In genomic region chr5:35743990-35744722, GRCm38 (mm10) we compare ENCODE assay signal across 27 mouse cellular contexts. TPM values are rescaled to one million over a fixed set of nuclear protein-coding genes. Genes with fewer than 3 reads are reported as not detected.
DNase-seq lines count a peak whose midpoint lies in the region; ATAC-seq and TF ChIP-seq lines count a peak whose summit lies in the region.
"Had no signal": no experiment of that assay in that cellular context is flagged by ENCODE, and none has a peak within 500 bp of the region (broad histone marks: within the 10 kb centered on the region; RNA-seq: fewer than 3 reads in every experiment).

No protein-coding gene starts in this region.

- no peak for TF ChIP-seq POLR2A in liver, adult 2 months (IDR thresholded peaks at IDR 0.05; ENCODE audit: extremely low read depth, insufficient read depth, low read length)
- TF ChIP-seq POLR2A in bone marrow, adult 2 months (IDR thresholded peaks at IDR 0.05; ENCODE audit: borderline replicate concordance, control insufficient read depth, low read depth, low read length) = no peak

- H3K27ac ChIP-seq in liver, adult 2 months (replicated peaks; ENCODE audit: insufficient read depth, low read depth, low read length) = peak overlapping the region; percentile 63; the same call in 1 of the 2 replicates
- no peak overlapping the region for H3K27ac ChIP-seq in liver, embryonic 11.5 days (ENCODE audit: low read depth, low read length)
- H3K27ac ChIP-seq in bone marrow, adult 2 months (ENCODE audit: control insufficient read depth, insufficient read depth, low read depth, low read length, poor library complexity) = peak overlapping the region; percentile 49; the same call in 1 of the 2 replicates
- H3K27ac ChIP-seq in hindbrain, embryonic 12.5 days = no peak overlapping the region
- no peak overlapping the region for H3K27ac ChIP-seq in midbrain, postnatal 0 days (ENCODE audit: low read depth, low read length)
- H3K27ac ChIP-seq: embryonic facial prominence, embryonic 10.5 days; embryonic facial prominence, embryonic 15.5 days; forebrain, embryonic 12.5 days; hindbrain, embryonic 15.5 days; limb, embryonic 12.5 days; liver, embryonic 12.5 days; macrophage; midbrain, embryonic 13.5 days had no signal

- no peaks in the 10 kb centered on the region for H3K9me3 ChIP-seq in liver, embryonic 11.5 days (ENCODE audit: control insufficient read depth, low read length)
- H3K9me3 ChIP-seq in hindbrain, embryonic 12.5 days (replicated peaks) = no peaks in the 10 kb centered on the region
- no peaks in the 10 kb centered on the region for H3K9me3 ChIP-seq in midbrain, postnatal 0 days (ENCODE audit: low read length)
- H3K9me3 ChIP-seq: embryonic facial prominence, embryonic 10.5 days; embryonic facial prominence, embryonic 15.5 days; forebrain, embryonic 12.5 days; heart, embryonic 12.5 days; hindbrain, embryonic 15.5 days; limb, embryonic 12.5 days; liver, embryonic 12.5 days; midbrain, embryonic 13.5 days had no signal

- no peak for ATAC-seq in liver, embryonic 11.5 days (replicated peaks; ENCODE audit: low FRiP score)
- ATAC-seq in hindbrain, embryonic 12.5 days (ENCODE audit: low FRiP score) = no peak
- no peak for ATAC-seq in midbrain, postnatal 0 days (ENCODE audit: low FRiP score)
- ATAC-seq: forebrain, postnatal 0 days; inflammation-experienced regulatory T-cells, adult 6 months; liver, embryonic 12.5 days; liver, postnatal 0 days; midbrain, embryonic 13.5 days had no signal

- H3K36me3 ChIP-seq in liver, adult 2 months (ENCODE audit: control insufficient read depth, insufficient read depth, low read length) = no peaks in the 10 kb centered on the region
- H3K36me3 ChIP-seq in liver, embryonic 11.5 days (ENCODE audit: control insufficient read depth, insufficient read depth, low read length) = no peaks in the 10 kb centered on the region
- no peaks in the 10 kb centered on the region for H3K36me3 ChIP-seq in C2C12 (ENCODE audit: control insufficient read depth, insufficient read depth)
- H3K36me3 ChIP-seq in hindbrain, embryonic 12.5 days = no peaks in the 10 kb centered on the region
- H3K36me3 ChIP-seq in midbrain, postnatal 0 days (ENCODE audit: insufficient read depth, low read length) = no peaks in the 10 kb centered on the region
- H3K36me3 ChIP-seq: embryonic facial prominence, embryonic 10.5 days; embryonic facial prominence, embryonic 15.5 days; forebrain, embryonic 12.5 days; heart, embryonic 12.5 days; hindbrain, embryonic 15.5 days; limb, embryonic 12.5 days; liver, embryonic 12.5 days; midbrain, embryonic 13.5 days had no signal

- no peak overlapping the region for H3K9ac ChIP-seq in liver, adult 2 months (ENCODE audit: low read depth, low read length)
- no peak overlapping the region for H3K9ac ChIP-seq in liver, embryonic 11.5 days (ENCODE audit: low read depth, low read length)
- H3K9ac ChIP-seq in hindbrain, embryonic 12.5 days = no peak overlapping the region
- H3K9ac ChIP-seq in midbrain, postnatal 0 days (replicated peaks; ENCODE audit: low read length, poor library complexity, severe bottlenecking) = no peak overlapping the region
- H3K9ac ChIP-seq: embryonic facial prominence, embryonic 15.5 days; forebrain, embryonic 12.5 days; forebrain, postnatal 0 days; heart, embryonic 12.5 days; hindbrain, embryonic 15.5 days; limb, embryonic 12.5 days; liver, embryonic 12.5 days; midbrain, embryonic 13.5 days had no signal

- H3K4me2 ChIP-seq in liver, embryonic 11.5 days = no peak overlapping the region
- no peak overlapping the region for H3K4me2 ChIP-seq in hindbrain, embryonic 12.5 days (replicated peaks)
- H3K4me2 ChIP-seq in midbrain, postnatal 0 days (ENCODE audit: low read depth, low read length, poor library complexity, severe bottlenecking) = no peak overlapping the region
- H3K4me2 ChIP-seq: embryonic facial prominence, embryonic 15.5 days; forebrain, embryonic 12.5 days; heart, embryonic 12.5 days; hindbrain, embryonic 15.5 days; limb, embryonic 12.5 days; liver, embryonic 12.5 days; midbrain, embryonic 13.5 days had no signal

- no peak overlapping the region for H3ac ChIP-seq in C2C12 (ENCODE audit: control insufficient read depth, insufficient read length, low read depth)

- H3K27me3 ChIP-seq in liver, adult 2 months (ENCODE audit: control insufficient read depth, insufficient read depth, low read length) = no peaks in the 10 kb centered on the region
- H3K27me3 ChIP-seq in liver, embryonic 11.5 days (replicated peaks; ENCODE audit: control insufficient read depth, insufficient read depth, low read length) = peaks cover 17% of the 10 kb centered on the region
- H3K27me3 ChIP-seq in C2C12 (ENCODE audit: control insufficient read depth, insufficient read depth, insufficient read length) = no peaks in the 10 kb centered on the region
- peaks cover 26% of the 10 kb centered on the region for H3K27me3 ChIP-seq in hindbrain, embryonic 12.5 days
- H3K27me3 ChIP-seq in midbrain, postnatal 0 days (ENCODE audit: insufficient read depth, low read length) = peaks cover 11% of the 10 kb centered on the region; the same call in 1 of the 2 replicates

- no peaks in the 10 kb centered on the region for H3K79me3 ChIP-seq in C2C12 (ENCODE audit: low read depth)

- DNase-seq in kidney, adult 9 months = peak; percentile 55
- no peak for DNase-seq in kidney, adult 8-10 months
- no peak for DNase-seq in liver, adult 2 months (ENCODE audit: extremely low read depth, low read depth, low spot score)
- DNase-seq in liver, embryonic 11.5 days (ENCODE audit: low spot score) = no peak
- DNase-seq in midbrain, postnatal 0 days (ENCODE audit: low spot score) = no peak
- DNase-seq: B cell, adult 2 months; cerebellum, adult 2 months; cerebellum, postnatal 14 days; forebrain, postnatal 0 days; liver, postnatal 0 days; right cerebral cortex, postnatal 14 days; thymus, postnatal 14 days had no signal

- WGBS in liver, adult 2 months = 91% methylated on average over 7 of the region's 7 CpGs
- WGBS in liver, embryonic 11.5 days = 77% methylated on average over 7 of the region's 7 CpGs
- 74% methylated on average over 7 of the region's 7 CpGs for WGBS in bone marrow, adult 2 months
- 87% methylated on average over 7 of the region's 7 CpGs for WGBS in hindbrain, embryonic 12.5 days
- WGBS in midbrain, postnatal 0 days = 84% methylated on average over 7 of the region's 7 CpGs

- H3K79me2 ChIP-seq in liver, adult 2 months (ENCODE audit: control insufficient read depth, insufficient read depth, low read length) = no peaks in the 10 kb centered on the region
- H3K79me2 ChIP-seq in C2C12 (ENCODE audit: control insufficient read depth, insufficient read depth) = no peaks in the 10 kb centered on the region

- peaks cover 7% of the 10 kb centered on the region for H3K4me1 ChIP-seq in liver, adult 2 months (ENCODE audit: control insufficient read depth, insufficient read depth, low read length)
- peaks cover 13% of the 10 kb centered on the region for H3K4me1 ChIP-seq in liver, embryonic 11.5 days (replicated peaks; ENCODE audit: control insufficient read depth, insufficient read depth, low read length)
- peaks cover 4% of the 10 kb centered on the region; the same call in 1 of the 2 replicates for H3K4me1 ChIP-seq in bone marrow, adult 2 months (ENCODE audit: control insufficient read depth, insufficient read depth, low read length)
- H3K4me1 ChIP-seq in hindbrain, embryonic 12.5 days = no peaks in the 10 kb centered on the region
- no peaks in the 10 kb centered on the region for H3K4me1 ChIP-seq in midbrain, postnatal 0 days (ENCODE audit: insufficient read depth, low read length)
- H3K4me1 ChIP-seq: forebrain, embryonic 12.5 days; hindbrain, embryonic 15.5 days; limb, embryonic 12.5 days; midbrain, embryonic 13.5 days had no signal

- no peak overlapping the region for H3K4me3 ChIP-seq in liver, adult 2 months (ENCODE audit: insufficient read depth, low read depth, low read length)
- no peak overlapping the region for H3K4me3 ChIP-seq in liver, embryonic 11.5 days (ENCODE audit: low read depth, low read length)
- H3K4me3 ChIP-seq in C2C12 (ENCODE audit: insufficient read depth, poor library complexity, severe bottlenecking) = no peak overlapping the region
- no peak overlapping the region for H3K4me3 ChIP-seq in bone marrow, adult 2 months (replicated peaks; ENCODE audit: control insufficient read depth, low read depth, low read length)
- H3K4me3 ChIP-seq in hindbrain, embryonic 12.5 days = no peak overlapping the region
- no peak overlapping the region for H3K4me3 ChIP-seq in midbrain, postnatal 0 days (ENCODE audit: low read depth, low read length)
- H3K4me3 ChIP-seq: embryonic facial prominence, embryonic 10.5 days; embryonic facial prominence, embryonic 15.5 days; forebrain, embryonic 12.5 days; heart, embryonic 12.5 days; hindbrain, embryonic 15.5 days; limb, embryonic 12.5 days; liver, embryonic 12.5 days; midbrain, embryonic 13.5 days had no signal

- TF ChIP-seq CTCF in liver, adult 2 months (IDR thresholded peaks at IDR 0.05; ENCODE audit: low read depth, low read length) = no peak
- TF ChIP-seq CTCF in C2C12 (IDR thresholded peaks at IDR 0.05; ENCODE audit: control insufficient read depth, insufficient read depth, insufficient read length) = no peak
- TF ChIP-seq CTCF in bone marrow, adult 2 months (IDR thresholded peaks at IDR 0.05; ENCODE audit: control insufficient read depth, insufficient read depth, low read length) = no peak
- TF ChIP-seq CTCF in midbrain, postnatal 0 days (IDR thresholded peaks at IDR 0.05) = no peak

TF ChIP-seq in C2C12, 6 proteins besides CTCF, POLR2A, EP300 and RAD21 (continues in another document):
- no peak for TF ChIP-seq FOSL1 (IDR thresholded peaks at IDR 0.05; ENCODE audit: insufficient read depth, low read length, poor library complexity, severe bottlenecking)

RNA-seq across cellular contexts. Expression of gene Sh3tc1, which starts 4.4 kb away (rescaled TPM):
- total RNA-seq in liver, adult 2 months (2014; rRNA removed) = 4.8 and 5.2 TPM in 2 replicates
- 2.1 and 3.0 TPM in 2 replicates for polyA plus RNA-seq in liver, adult 2 months (2012; rRNA removed)
- polyA plus RNA-seq in liver, embryonic 11.5 days (2014; fragmentation: Nextera tagmentation; extraction: Ambion mirVana) = 4.0 and 4.3 TPM in 2 replicates
- polyA plus RNA-seq in C2C12 (2012; fragmentation: generic; extraction: Trizol) = 0.20 TPM
- 7.9 and 18.9 TPM in 2 replicates for polyA plus RNA-seq in bone marrow, adult 2 months (2011; ENCODE audit: insufficient read depth, insufficient read length, low replicate concordance, missing spikeins)
- 4.0 and 4.7 TPM in 2 replicates for polyA plus RNA-seq in hindbrain, embryonic 12.5 days (2016; fragmentation: Nextera tagmentation; extraction: Ambion mirVana)
- 1.9 and 3.6 TPM in 2 replicates for total RNA-seq in midbrain, postnatal 0 days (2014; rRNA removed)
- polyA plus RNA-seq in midbrain, postnatal 0 days (2015; fragmentation: Nextera tagmentation; extraction: Ambion mirVana) = 1.8 TPM in 2 replicates
- total RNA-seq: megakaryocyte-erythroid progenitor cell, adult 5-6 weeks had no signal

RNA-seq across cellular contexts. Expression of gene Ablim2, which starts 13.5 kb away (rescaled TPM):
- total RNA-seq in liver, adult 2 months (2014; rRNA removed) = 1.9 and 2.3 TPM in 2 replicates
- polyA plus RNA-seq in liver, adult 2 months (2012; rRNA removed) = 3.5 and 5.9 TPM in 2 replicates
- polyA plus RNA-seq in liver, embryonic 11.5 days (2014; fragmentation: Nextera tagmentation; extraction: Ambion mirVana) = 0.18 and 0.29 TPM in 2 replicates
- 0.08 TPM for polyA plus RNA-seq in C2C12 (2012; fragmentation: generic; extraction: Trizol)
- 2.2 TPM in 1 of 2 replicates, not detected in the other for polyA plus RNA-seq in bone marrow, adult 2 months (2011; ENCODE audit: insufficient read depth, insufficient read length, low replicate concordance, missing spikeins)
- polyA plus RNA-seq in hindbrain, embryonic 12.5 days (2016; fragmentation: Nextera tagmentation; extraction: Ambion mirVana) = 3.7 and 3.9 TPM in 2 replicates
- 44.9 and 51.4 TPM in 2 replicates for total RNA-seq in midbrain, postnatal 0 days (2014; rRNA removed)
- polyA plus RNA-seq in midbrain, postnatal 0 days (2015; fragmentation: Nextera tagmentation; extraction: Ambion mirVana) = 31.7 and 32.2 TPM in 2 replicates
- total RNA-seq: monocyte, adult 5-6 weeks had no signal

Comparison
In these comparisons a context has a peak if more than half of its experiments do, and no peak if none do; other contexts are left out.
1. H3K27ac ChIP-seq: peak in liver, adult 2 months (single experiment) and bone marrow, adult 2 months (single experiment); none in liver, embryonic 11.5 days (single experiment), hindbrain, embryonic 12.5 days (single experiment) and midbrain, postnatal 0 days (single experiment).